Mouse (Mus musculus) CH12.LX (cell line): ENCODE data around the gene Trdn. TPM values are rescaled to one million over a fixed set of nuclear protein-coding genes. Genes with fewer than 3 reads are reported as not detected.

Experiments used
- DNase-seq: peaks from one replicate; pipeline ENCODE4 v3.0.0-alpha.2; 2013; ENCODE audit errors: extremely low read depth
- H3K27ac ChIP-seq: 2 replicates; pipeline ENCODE4 v1.5.1; 2012; ENCODE audit warnings: low read depth, mild to moderate bottlenecking, control low read depth, moderate library complexity; ENCODE audit not compliant: insufficient read depth
- H3K27me3 ChIP-seq: replicated peaks from 2 replicates; pipeline ENCODE3; 2012; ENCODE audit warnings: inconsistent platforms
- H3K36me3 ChIP-seq, 2 experiments: replicated peaks in 1 of 2; 2 replicates each; pipeline versions ENCODE3 to v1.6.1; 2012; ENCODE audit warnings: inconsistent platforms in 1 of 2, low read length in 1 of 2, mild to moderate bottlenecking in 1 of 2, mixed read lengths in 1 of 2, moderate library complexity in 1 of 2; ENCODE audit not compliant: control insufficient read depth in 1 of 2, insufficient read depth in 1 of 2
- H3K4me1 ChIP-seq, 2 experiments: 2 replicates each; pipeline ENCODE4 v1.6.1; 2012; ENCODE audit warnings: inconsistent platforms in 1 of 2, moderate library complexity in 1 of 2; ENCODE audit not compliant: insufficient read depth in 2 of 2, control insufficient read depth in 1 of 2
- H3K4me2 ChIP-seq: 2 replicates; pipeline ENCODE4 v1.6.1; 2012; ENCODE audit warnings: low read depth, mild to moderate bottlenecking, control low read depth; ENCODE audit not compliant: poor library complexity, insufficient read depth, severe bottlenecking
- H3K4me3 ChIP-seq, 3 experiments: fragments of 150-350 bp in 1 of 3; sonication (generic) in 1 of 3; replicated peaks in 1 of 3; 2 replicates each; pipeline versions ENCODE3 to v1.5.1; 2011 to 2012; ENCODE audit warnings: low read depth in 2 of 3, low read length in 2 of 3, mild to moderate bottlenecking in 2 of 3, moderate library complexity in 2 of 3, control low read depth in 1 of 3, improper control_type of control experiment in 1 of 3, inconsistent platforms in 1 of 3, mixed read lengths in 1 of 3; ENCODE audit not compliant: poor library complexity in 1 of 3
- H3K79me2 ChIP-seq: replicated peaks from 2 replicates; pipeline ENCODE4 v1.6.1; 2012; ENCODE audit warnings: mild to moderate bottlenecking, moderate library complexity; ENCODE audit not compliant: control insufficient read depth, poor library complexity, insufficient read depth, severe bottlenecking; ENCODE audit errors: extremely low read depth
- H3K9ac ChIP-seq: 2 replicates; pipeline ENCODE4 v1.6.1; 2012; ENCODE audit warnings: low read depth, mild to moderate bottlenecking, control low read depth, moderate library complexity; ENCODE audit not compliant: insufficient read depth
- H3K9me3 ChIP-seq: replicated peaks from 2 replicates; pipeline ENCODE3; 2012; ENCODE audit warnings: low read length, inconsistent platforms, mixed read lengths
- CHD2 ChIP-seq: IDR thresholded peaks from 2 replicates; pipeline ENCODE4 v1.6.1; 2011; ENCODE audit warnings: low read length, improper control_type of control experiment
- E2F4 ChIP-seq: IDR thresholded peaks from 2 replicates; pipeline ENCODE4 v1.6.1; 2011; ENCODE audit warnings: low read depth, low read length, improper control_type of control experiment; ENCODE audit not compliant: insufficient replicate concordance
- ELF1 ChIP-seq: IDR thresholded peaks from 2 replicates; pipeline ENCODE4 v1.6.1; 2014; ENCODE audit warnings: low read depth, mild to moderate bottlenecking, inconsistent platforms, low read length, improper control_type of control experiment
- GABPA ChIP-seq: IDR thresholded peaks from 2 replicates; pipeline ENCODE4 v1.6.1; 2012; ENCODE audit warnings: low read depth, low read length, improper control_type of control experiment, inconsistent platforms; ENCODE audit not compliant: insufficient replicate concordance
- HCFC1 ChIP-seq: IDR thresholded peaks from 2 replicates; pipeline ENCODE4 v1.6.1; 2012; ENCODE audit warnings: low read depth, mild to moderate bottlenecking, inconsistent platforms, low read length, improper control_type of control experiment
- JUND ChIP-seq: conservative IDR thresholded peaks from 2 replicates; pipeline ENCODE4 v1.6.1; 2011; ENCODE audit warnings: low read depth, low read length, improper control_type of control experiment
- KAT2A ChIP-seq: IDR thresholded peaks from 2 replicates; pipeline ENCODE4 v1.6.1; 2012; ENCODE audit warnings: low read length, improper control_type of control experiment, inconsistent platforms; ENCODE audit not compliant: insufficient replicate concordance
- MAFK ChIP-seq: IDR thresholded peaks from 2 replicates; pipeline ENCODE4 v1.6.1; 2011; ENCODE audit warnings: low read length, improper control_type of control experiment; ENCODE audit not compliant: insufficient replicate concordance
- MAX ChIP-seq: IDR thresholded peaks from 2 replicates; pipeline ENCODE4 v1.6.1; 2011; ENCODE audit warnings: low read length, improper control_type of control experiment
- MEF2A ChIP-seq: IDR thresholded peaks from 2 replicates; pipeline ENCODE4 v1.6.1; 2014; ENCODE audit warnings: low read depth, mild to moderate bottlenecking, inconsistent platforms, low read length, improper control_type of control experiment, borderline replicate concordance
- MXI1 ChIP-seq: IDR thresholded peaks from 2 replicates; pipeline ENCODE4 v1.6.1; 2011; ENCODE audit warnings: mild to moderate bottlenecking, low read depth, low read length, improper control_type of control experiment
- MYC ChIP-seq: IDR thresholded peaks from 2 replicates; pipeline ENCODE4 v1.6.1; 2011; ENCODE audit warnings: low read depth, mild to moderate bottlenecking, improper control_type of control experiment, low read length
- NRF1 ChIP-seq: IDR thresholded peaks from 2 replicates; pipeline ENCODE4 v1.6.1; 2014; ENCODE audit warnings: low read depth, mild to moderate bottlenecking, inconsistent platforms, low read length, improper control_type of control experiment, moderate library complexity
- POLR2A ChIP-seq: IDR thresholded peaks from 2 replicates; pipeline ENCODE4 v1.6.1; 2011; ENCODE audit warnings: low read depth, mild to moderate bottlenecking, improper control_type of control experiment, low read length
- RCOR1 ChIP-seq: conservative IDR thresholded peaks from 2 replicates; pipeline ENCODE4 v1.6.1; 2012; ENCODE audit warnings: low read depth, mild to moderate bottlenecking, inconsistent platforms, low read length, improper control_type of control experiment
- SIN3A ChIP-seq: IDR thresholded peaks from 2 replicates; pipeline ENCODE4 v1.6.1; 2012; ENCODE audit warnings: low read length, improper control_type of control experiment, inconsistent platforms
- USF2 ChIP-seq: conservative IDR thresholded peaks from 2 replicates; pipeline ENCODE4 v1.6.1; 2011; ENCODE audit warnings: low read depth, low read length, improper control_type of control experiment
- ZKSCAN1 ChIP-seq: IDR thresholded peaks from 2 replicates; pipeline ENCODE4 v1.6.1; 2012; ENCODE audit warnings: low read depth, inconsistent platforms, low read length, improper control_type of control experiment, borderline replicate concordance
- ZNF384 ChIP-seq: IDR thresholded peaks from 2 replicates; pipeline ENCODE4 v1.6.1; 2012; ENCODE audit warnings: low read depth, low read length, improper control_type of control experiment, inconsistent platforms
- dilution Hi-C: fragments of 300-500 bp; cut with MboI; formaldehyde crosslinking; loops from 2 replicates; pipeline ENCODE4 v1.14.3; 2020; ENCODE audit warnings: low sequenced_read_pairs; ENCODE audit not compliant: extremely low pct_unique_long_range_greater_than_20kb, extremely low pct_ligation_motif_present
- in situ Hi-C: fragments of 300-500 bp; cut with MboI; formaldehyde crosslinking; loops from 3 replicates; pipeline ENCODE4 v1.14.3; 2019; ENCODE audit warnings: low sequenced_read_pairs, low pct_ligation_motif_present, low pct_unique_long_range_greater_than_20kb, mixed read lengths
- polyA plus RNA-seq: library from polyadenylated mRNA; unstranded; fragments of >175 nt; gene quantifications from 2 replicates; pipeline ENCODE4 v1.2.1, GENCODE M21; 2012; ENCODE audit warnings: low read depth; ENCODE audit not compliant: insufficient read length
- total RNA-seq, 2 experiments: library from RNA; depleted of rRNA; stranded (reverse); fragments of 300-350 nt in 1 of 2; fragments of >200 nt in 1 of 2; gene quantifications; 2 replicates each; pipeline ENCODE4 v1.2.3; 2012 to 2014

The Trdn gene
- total and polyA plus RNA-seq, 3 experiments: not detected

- H3K36me3 ChIP-seq: no peaks in the 10 kb centered on the region
- TF ChIP-seq ZKSCAN1: no peak
- no peaks in the 10 kb centered on the region for H3K4me1 ChIP-seq
- DNase-seq: no peak
- H3K4me2 ChIP-seq: no peak overlapping the region
- no peak overlapping the region for H3K9ac ChIP-seq
- H3K4me3 ChIP-seq: no peak overlapping the region
- no peak overlapping the region for H3K27ac ChIP-seq
- no peaks in the 10 kb centered on the region for H3K79me2 ChIP-seq
- peaks cover 15% of the 10 kb centered on the region for H3K9me3 ChIP-seq
- in situ Hi-C loops (no loop called here), dilution Hi-C loops (no loop called here)
- H3K27me3 ChIP-seq: no peaks in the 10 kb centered on the region
Measured at GRCm38 (mm10) chr10:33353026-33353425, 272.7 kb downstream of the Trdn start.

- DNase-seq: no peak
- Histone ChIP-seq H3K4me2 (no peak overlapping the region), H3K79me2 (no peaks in the 10 kb centered on the region), H3K27me3 (no peaks in the 10 kb centered on the region), H3K27ac (no peak overlapping the region), H3K9ac (no peak overlapping the region), H3K36me3 (no peaks in the 10 kb centered on the region), H3K9me3 (no peaks in the 10 kb centered on the region), H3K4me3 (no peak overlapping the region), H3K4me1 (no peaks in the 10 kb centered on the region)
- dilution Hi-C loops (no loop called here), in situ Hi-C loops (no loop called here)
- TF ChIP-seq MAX (no peak), MAFK (no peak), ZNF384 (no peak)
Measured at GRCm38 (mm10) chr10:33366521-33366920, 286.2 kb downstream of the Trdn start.

DNA sequence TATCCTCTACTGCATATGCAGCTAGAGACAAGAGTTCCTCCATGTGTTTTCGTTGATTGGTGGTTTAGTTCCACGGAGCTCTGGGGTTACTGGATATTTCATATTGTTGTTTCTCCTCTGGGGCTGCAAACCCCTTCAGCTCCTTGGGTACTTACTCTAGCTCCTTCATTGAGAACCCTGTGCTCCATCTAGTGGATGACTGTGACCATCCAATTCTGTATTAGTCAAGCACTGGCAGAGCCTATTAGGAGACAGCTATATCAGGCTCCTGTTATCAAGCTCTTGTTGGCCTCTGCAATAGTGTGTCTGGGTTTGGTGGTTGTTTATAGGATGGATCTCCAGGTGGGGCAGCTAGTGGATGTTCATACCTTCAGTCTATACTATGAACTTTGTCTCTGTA is 290.2 kb downstream of the Trdn start:
- Histone ChIP-seq H3K4me1 (no peaks in the 10 kb centered on the region), H3K4me3 (no peak overlapping the region), H3K4me2 (no peak overlapping the region), H3K79me2 (no peaks in the 10 kb centered on the region), H3K36me3 (no peaks in the 10 kb centered on the region), H3K27ac (no peak overlapping the region), H3K27me3 (no peaks in the 10 kb centered on the region), H3K9me3 (no peaks in the 10 kb centered on the region), H3K9ac (no peak overlapping the region)
- in situ Hi-C loops (no loop called here), dilution Hi-C loops (no loop called here)
- DNase-seq: no peak
- TF ChIP-seq NRF1 (no peak), POLR2A (no peak), KAT2A (no peak), CHD2 (no peak), RCOR1 (no peak), USF2 (no peak), MXI1 (no peak), GABPA (no peak), E2F4 (no peak), SIN3A (no peak), MYC (no peak), MEF2A (no peak), JUND (no peak), HCFC1 (no peak), ELF1 (no peak), MAX (no peak), ZKSCAN1 (no peak)
